Mouse (Mus musculus): Measurements from ENCODE around the gene Abcc9. TPM values are rescaled to one million over a fixed set of nuclear protein-coding genes. Genes with fewer than 3 reads are reported as not detected.

Gene Abcc9
- total and polyA plus RNA-seq, 2 experiments from 2014 or later: 2.3 to 9.7 TPM

GRCm38 (mm10) chr6:142607080-142607479 is 95.0 kb downstream of the Abcc9 start:
- TF ChIP-seq CTCF (IDR thresholded peaks at IDR 0.05): no peak
- H3K27ac ChIP-seq (ENCODE audit: low read depth, low read length): no peak overlapping the region
- ATAC-seq (ENCODE audit: low FRiP score) (no peak), DNase-seq (ENCODE audit: low spot score) (no peak)
- H3K36me3 ChIP-seq (ENCODE audit: insufficient read depth, low read length): no peaks in the 10 kb centered on the region
- no peaks in the 10 kb centered on the region for H3K27me3 ChIP-seq (ENCODE audit: insufficient read depth, low read length)
- no peak overlapping the region for H3K4me2 ChIP-seq (ENCODE audit: low read depth, low read length, poor library complexity, severe bottlenecking)
- H3K9me3 ChIP-seq (ENCODE audit: low read length): no peaks in the 10 kb centered on the region
- H3K4me1 ChIP-seq (ENCODE audit: insufficient read depth, low read length): no peaks in the 10 kb centered on the region
- 58% methylated on average over 7 of the region's 7 CpGs for WGBS
- no peak overlapping the region for H3K9ac ChIP-seq (replicated peaks; ENCODE audit: low read length, poor library complexity, severe bottlenecking)
- H3K4me3 ChIP-seq (ENCODE audit: low read depth, low read length): no peak overlapping the region

GRCm38 (mm10) chr6:142602772-142603171 is 99.3 kb downstream of the Abcc9 start:
- Histone ChIP-seq H3K9me3 (ENCODE audit: low read length) (no peaks in the 10 kb centered on the region), H3K9ac (replicated peaks; ENCODE audit: low read length, poor library complexity, severe bottlenecking) (no peak overlapping the region), H3K4me1 (ENCODE audit: insufficient read depth, low read length) (no peaks in the 10 kb centered on the region), H3K36me3 (ENCODE audit: insufficient read depth, low read length) (no peaks in the 10 kb centered on the region), H3K4me3 (ENCODE audit: low read depth, low read length) (no peak overlapping the region), H3K27ac (ENCODE audit: low read depth, low read length) (no peak overlapping the region), H3K4me2 (ENCODE audit: low read depth, low read length, poor library complexity, severe bottlenecking) (no peak overlapping the region), H3K27me3 (ENCODE audit: insufficient read depth, low read length) (no peaks in the 10 kb centered on the region)
- ATAC-seq (ENCODE audit: low FRiP score): no peak
- TF ChIP-seq CTCF (IDR thresholded peaks at IDR 0.05): no peak
- 76% methylated on average over 6 of the region's 6 CpGs for WGBS
- DNase-seq (ENCODE audit: low spot score): no peak

GRCm38 (mm10) chr6:142578831-142579230 is 123.3 kb downstream of the Abcc9 start:
- no peak for TF ChIP-seq CTCF (IDR thresholded peaks at IDR 0.05)

GRCm38 (mm10) chr6:142577801-142578200 is 124.3 kb downstream of the Abcc9 start:
- Histone ChIP-seq H3K27me3 (ENCODE audit: insufficient read depth, low read length) (peaks cover 6% of the 10 kb centered on the region), H3K9ac (replicated peaks; ENCODE audit: low read length, poor library complexity, severe bottlenecking) (no peak overlapping the region), H3K36me3 (ENCODE audit: insufficient read depth, low read length) (no peaks in the 10 kb centered on the region), H3K4me2 (ENCODE audit: low read depth, low read length, poor library complexity, severe bottlenecking) (no peak overlapping the region), H3K9me3 (ENCODE audit: low read length) (no peaks in the 10 kb centered on the region), H3K4me1 (ENCODE audit: insufficient read depth, low read length) (no peaks in the 10 kb centered on the region), H3K27ac (ENCODE audit: low read depth, low read length) (no peak overlapping the region), H3K4me3 (ENCODE audit: low read depth, low read length) (no peak overlapping the region)
- 90% methylated on average over 6 of the region's 6 CpGs for WGBS
- no peak for ATAC-seq (ENCODE audit: low FRiP score)
- TF ChIP-seq CTCF (IDR thresholded peaks at IDR 0.05): no peak
- no peak for DNase-seq (ENCODE audit: low spot score)

More at GRCm38 (mm10) chr6:142578831-142579230, 123.3 kb downstream of the Abcc9 start:
- WGBS: 85% methylated on average over 4 of the region's 4 CpGs
- no peak overlapping the region for H3K9ac ChIP-seq (replicated peaks; ENCODE audit: low read length, poor library complexity, severe bottlenecking)
- H3K27me3 ChIP-seq (ENCODE audit: insufficient read depth, low read length): no peaks in the 10 kb centered on the region
- no peaks in the 10 kb centered on the region for H3K4me1 ChIP-seq (ENCODE audit: insufficient read depth, low read length)
- H3K27ac ChIP-seq (ENCODE audit: low read depth, low read length): no peak overlapping the region
- no peak overlapping the region for H3K4me3 ChIP-seq (ENCODE audit: low read depth, low read length)
- no peak for ATAC-seq (ENCODE audit: low FRiP score)
- no peak overlapping the region for H3K4me2 ChIP-seq (ENCODE audit: low read depth, low read length, poor library complexity, severe bottlenecking)
- no peak for DNase-seq (ENCODE audit: low spot score)
- H3K36me3 ChIP-seq (ENCODE audit: insufficient read depth, low read length): no peaks in the 10 kb centered on the region
- H3K9me3 ChIP-seq (ENCODE audit: low read length): no peaks in the 10 kb centered on the region

- Histone ChIP-seq H3K4me3 (ENCODE audit: low read depth, low read length) (no peak overlapping the region), H3K36me3 (ENCODE audit: insufficient read depth, low read length) (no peaks in the 10 kb centered on the region), H3K4me1 (ENCODE audit: insufficient read depth, low read length) (0 out of 2 replicates have a peak, but pooled peaks cover 14% of the 10 kb centered on the region), H3K27me3 (ENCODE audit: insufficient read depth, low read length) (peaks cover 34% of the 10 kb centered on the region), H3K9me3 (ENCODE audit: low read length) (no peaks in the 10 kb centered on the region), H3K27ac (ENCODE audit: low read depth, low read length) (no peak overlapping the region), H3K4me2 (ENCODE audit: low read depth, low read length, poor library complexity, severe bottlenecking) (no peak overlapping the region), H3K9ac (replicated peaks; ENCODE audit: low read length, poor library complexity, severe bottlenecking) (no peak overlapping the region)
- no peak for TF ChIP-seq CTCF (IDR thresholded peaks at IDR 0.05)
- DNase-seq (ENCODE audit: low spot score) (no peak), ATAC-seq (ENCODE audit: low FRiP score) (no peak)
- WGBS: 71% methylated on average over 6 of the region's 6 CpGs
Measured at GRCm38 (mm10) chr6:142572876-142573275, 129.2 kb downstream of the Abcc9 start.

- ATAC-seq (ENCODE audit: low FRiP score): no peak
- H3K9me3 ChIP-seq (ENCODE audit: low read length): no peaks in the 10 kb centered on the region
- H3K4me1 ChIP-seq (ENCODE audit: insufficient read depth, low read length): 0 out of 2 replicates have a peak, but pooled peaks cover 14% of the 10 kb centered on the region
- TF ChIP-seq CTCF (IDR thresholded peaks at IDR 0.05): no peak
- H3K9ac ChIP-seq (replicated peaks; ENCODE audit: low read length, poor library complexity, severe bottlenecking): peak overlapping the region; percentile 44; the same call in 1 of the 2 replicates
- peaks cover 39% of the 10 kb centered on the region for H3K27me3 ChIP-seq (ENCODE audit: insufficient read depth, low read length)
- H3K4me2 ChIP-seq (ENCODE audit: low read depth, low read length, poor library complexity, severe bottlenecking): peak overlapping the region; percentile 93
- no peak overlapping the region for H3K27ac ChIP-seq (ENCODE audit: low read depth, low read length)
- WGBS: 4% methylated on average over 21 of the region's 21 CpGs
- no peak for DNase-seq (ENCODE audit: low spot score)
- H3K36me3 ChIP-seq (ENCODE audit: insufficient read depth, low read length): no peaks in the 10 kb centered on the region
- peak overlapping the region; percentile 44 for H3K4me3 ChIP-seq (ENCODE audit: low read depth, low read length)
Measured at GRCm38 (mm10) chr6:142571629-142572360, 130.3 kb downstream of the Abcc9 start.

Measured in midbrain, postnatal 0 days (tissue).